Mouse (Mus musculus) left cerebral cortex, adult 9 months (tissue): ENCODE results near the gene Cxcl17.

Experiments used
- DNase-seq, 2 experiments: peaks; one replicate each; pipeline ENCODE4 v3.0.0; 2022; ENCODE audit warnings: low spot score in 2 of 2

Cxcl17 gene

DNA sequence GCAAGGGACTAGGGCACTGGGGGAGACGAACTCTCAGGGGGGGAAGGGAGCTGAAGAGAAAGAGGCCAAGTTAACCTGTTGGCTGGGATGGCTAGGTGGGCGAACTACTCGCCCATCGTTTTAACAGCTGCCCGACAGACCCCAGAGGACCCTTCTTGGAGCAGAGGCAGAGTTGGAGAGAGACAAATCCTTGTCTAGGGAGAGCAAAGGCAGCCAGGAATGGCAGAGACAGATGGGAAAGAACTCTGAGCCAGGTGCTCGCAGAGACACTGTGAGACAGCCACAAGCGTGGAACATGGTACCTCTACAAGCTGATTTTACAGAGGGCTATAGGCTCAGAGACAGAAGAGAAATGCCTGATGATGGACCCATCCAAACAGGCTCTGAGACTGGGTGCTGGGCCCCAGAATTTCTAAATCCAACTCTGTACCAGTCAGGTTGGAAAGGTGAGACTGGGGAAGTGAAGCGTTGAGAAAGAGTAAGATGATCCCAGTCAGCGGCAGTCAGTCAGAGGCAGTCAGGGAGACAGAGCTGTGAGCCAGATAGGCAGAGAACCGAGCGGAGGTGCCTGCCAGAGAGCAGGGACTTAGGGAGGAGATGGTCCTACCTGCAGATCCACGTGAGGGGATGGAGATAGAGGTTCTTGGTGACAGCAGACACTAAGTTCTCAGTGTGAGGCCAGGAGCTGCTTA lies 43.5 kb downstream of the Cxcl17 start, which contains the start of gene Cnfn:
Gene Cnfn, minus strand, starts transcription at position 667 of the 692 bp plus-strand sequence.
- no peak for DNase-seq

GRCm38 (mm10) chr7:25368333-25368732 lies 44.4 kb downstream of the Cxcl17 start:
- DNase-seq = no peak

- DNase-seq = no peak
Measured at GRCm38 (mm10) chr7:25367632-25368293, 44.9 kb downstream of the Cxcl17 start.

DNA sequence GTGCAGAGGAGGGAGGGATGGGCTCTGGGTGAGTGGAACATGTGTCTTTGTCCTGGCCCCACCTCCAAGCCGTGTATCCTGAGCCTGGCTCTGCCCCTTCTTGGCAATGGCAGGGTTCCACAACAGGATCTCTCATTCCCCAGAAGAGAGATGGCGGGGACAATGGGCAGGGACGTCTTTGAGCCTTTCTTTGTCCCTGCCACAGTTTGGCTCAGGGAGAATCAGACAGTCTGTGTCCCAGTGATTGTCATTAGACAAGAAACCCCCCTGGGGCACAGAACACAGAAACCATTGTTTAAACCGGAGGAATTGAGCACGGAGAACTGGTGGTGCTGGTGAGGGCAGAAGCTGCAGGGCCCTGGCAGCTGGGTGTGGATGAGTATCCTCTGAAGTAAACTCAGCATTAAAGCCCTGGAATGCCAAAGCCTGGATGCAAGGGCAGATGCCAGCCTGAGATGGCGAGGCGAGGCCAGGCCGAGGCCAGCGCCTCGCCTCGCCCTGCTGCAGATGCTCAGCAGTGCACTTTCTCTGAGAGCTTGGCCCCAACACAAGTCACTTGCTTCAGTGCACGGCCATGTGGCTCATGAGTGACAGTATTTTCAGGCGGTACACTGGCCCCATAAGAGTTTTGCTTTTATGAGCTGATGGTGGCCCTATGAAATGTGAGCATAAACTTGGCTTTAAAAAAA lies 46.6 kb downstream of the Cxcl17 start:
- DNase-seq = no peak

DNA sequence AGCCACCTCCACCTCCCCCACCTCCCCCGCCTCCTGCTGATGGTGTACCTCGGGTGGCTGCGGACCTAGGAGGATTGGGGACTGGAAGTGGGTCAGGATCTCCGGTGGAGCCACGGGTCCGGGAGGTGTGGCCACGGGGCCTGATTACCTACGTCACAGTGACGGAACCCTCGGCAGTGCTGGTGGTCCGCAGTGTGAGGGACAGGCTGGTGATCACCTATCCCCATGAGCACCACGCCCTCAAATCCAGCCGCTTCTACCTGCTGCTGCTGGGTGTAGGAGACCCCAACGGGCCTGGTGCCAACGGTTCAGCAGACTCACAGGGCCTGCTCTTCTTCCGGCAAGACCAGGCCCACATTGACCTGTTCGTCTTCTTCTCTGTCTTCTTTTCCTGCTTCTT lies 49.1 kb downstream of the Cxcl17 start:
- no peak for DNase-seq

GRCm38 (mm10) chr7:25363151-25363550 lies 49.5 kb downstream of the Cxcl17 start:
- no peak for DNase-seq

- no peak for DNase-seq
Measured at GRCm38 (mm10) chr7:25358721-25359206, 53.9 kb downstream of the Cxcl17 start.
